Mouse (Mus musculus) thymus, postnatal 10 days (tissue): ENCODE measurements around the gene Msi2.

Experiments
- DNase-seq, 2 experiments: peaks; one replicate each; pipeline ENCODE4 v3.0.0; 2021; ENCODE audit warnings: low spot score in 2 of 2

The Msi2 gene

DNA sequence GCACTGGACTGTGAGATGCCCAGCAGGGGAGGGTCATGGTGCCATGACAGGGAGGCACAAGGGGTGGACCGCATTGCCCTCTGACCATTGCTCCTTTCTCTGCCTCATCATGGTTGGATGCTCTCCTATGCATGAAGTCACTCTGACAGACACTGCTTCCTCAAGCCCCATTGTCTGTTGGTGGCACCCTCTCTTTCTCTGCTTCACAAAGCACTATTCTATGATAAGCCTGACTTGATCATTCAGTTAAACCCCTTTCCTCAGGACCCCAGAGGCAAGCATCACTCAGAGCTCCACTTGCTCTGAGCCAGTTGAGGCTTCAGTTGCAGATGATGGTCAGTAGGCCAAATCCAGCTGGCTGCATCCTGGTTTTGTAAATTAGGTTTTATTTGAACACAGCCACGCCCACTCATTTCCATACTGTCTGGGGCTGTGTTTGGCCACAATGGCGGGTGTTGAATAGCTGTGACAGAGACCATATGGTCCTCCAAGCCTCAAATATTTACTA is 311.9 kb downstream of the Msi2 start:
- DNase-seq: no peak

DNA sequence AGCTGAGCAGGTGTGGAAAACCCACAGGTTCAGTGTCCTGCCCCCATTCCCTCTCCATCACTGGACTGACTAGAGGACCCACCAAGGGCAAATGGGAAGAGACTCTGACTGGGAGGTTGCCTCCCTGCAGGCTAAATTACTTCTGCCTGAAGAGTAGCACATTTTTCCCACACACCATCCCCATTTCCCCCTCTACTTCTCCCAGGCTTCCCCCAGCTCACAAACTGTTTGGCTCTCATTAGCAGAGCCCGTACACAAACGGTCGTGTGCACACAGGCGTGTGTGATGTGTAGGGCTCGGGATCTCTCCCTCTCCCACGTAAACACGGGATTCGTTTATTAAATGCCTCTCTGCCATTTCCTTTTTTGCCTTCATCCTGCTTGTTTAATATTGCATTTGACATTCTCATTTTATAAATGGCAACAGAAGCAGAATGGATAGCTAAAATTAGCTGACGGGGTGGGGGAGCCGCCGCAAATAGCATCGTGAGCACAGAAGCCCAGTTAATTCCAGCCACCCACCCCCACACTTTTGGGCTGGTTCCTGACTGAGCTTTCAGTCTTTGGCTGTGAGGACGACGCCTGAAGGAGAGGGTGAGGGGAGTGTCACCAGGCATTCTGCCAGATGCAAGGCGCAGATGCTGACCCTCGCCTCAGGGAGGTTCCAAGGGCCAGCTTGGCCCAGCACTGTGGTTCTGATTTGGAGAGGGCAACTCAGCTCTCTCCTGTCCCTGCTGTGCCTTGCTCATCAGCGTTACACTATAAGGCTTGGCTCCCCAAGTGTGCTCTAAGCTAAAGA is 313.3 kb downstream of the Msi2 start:
- no peak for DNase-seq

DNA sequence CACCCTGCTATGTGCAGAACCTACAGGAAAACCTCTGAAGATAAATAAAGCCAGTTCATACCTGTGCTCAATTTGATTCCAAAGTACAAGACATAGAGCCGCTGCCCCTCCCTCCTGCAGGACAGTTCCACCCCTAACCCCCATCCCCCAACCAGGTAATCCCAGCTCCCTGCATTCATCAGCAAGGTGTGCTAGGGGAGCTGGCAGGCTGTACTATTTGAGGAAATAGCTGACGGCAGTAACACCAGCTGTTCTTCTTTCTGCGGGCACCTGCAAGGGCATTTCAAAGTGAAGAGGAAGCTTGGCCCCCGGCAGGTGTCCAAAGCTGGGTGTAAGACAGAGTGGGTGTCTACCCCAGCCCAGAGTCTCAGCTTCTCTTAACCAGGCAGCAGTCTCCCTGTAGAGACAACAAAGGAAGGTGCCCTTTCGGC is 314.1 kb downstream of the Msi2 start:
- peak; percentile 12 to 17 for DNase-seq

DNA sequence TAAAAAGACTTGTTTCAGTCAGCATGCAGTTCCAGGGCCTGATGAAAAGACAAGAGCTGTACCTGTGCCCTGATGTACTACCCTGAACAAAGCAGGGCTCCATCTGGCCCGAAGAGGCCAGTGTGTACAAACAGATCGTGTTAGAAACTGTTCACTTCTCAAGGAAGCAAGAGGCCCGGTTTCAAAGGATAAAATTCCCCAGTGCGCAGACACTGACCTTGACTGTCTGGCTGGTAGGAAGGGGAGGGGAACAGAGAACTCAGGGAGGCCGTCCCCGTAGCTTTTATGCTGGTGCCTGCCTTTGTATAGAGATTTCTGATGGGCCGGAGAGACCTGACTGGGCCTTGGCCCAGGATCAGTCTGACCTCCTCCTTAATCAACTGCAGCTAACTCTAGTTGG is 316.0 kb downstream of the Msi2 start:
- no peak for DNase-seq

DNA sequence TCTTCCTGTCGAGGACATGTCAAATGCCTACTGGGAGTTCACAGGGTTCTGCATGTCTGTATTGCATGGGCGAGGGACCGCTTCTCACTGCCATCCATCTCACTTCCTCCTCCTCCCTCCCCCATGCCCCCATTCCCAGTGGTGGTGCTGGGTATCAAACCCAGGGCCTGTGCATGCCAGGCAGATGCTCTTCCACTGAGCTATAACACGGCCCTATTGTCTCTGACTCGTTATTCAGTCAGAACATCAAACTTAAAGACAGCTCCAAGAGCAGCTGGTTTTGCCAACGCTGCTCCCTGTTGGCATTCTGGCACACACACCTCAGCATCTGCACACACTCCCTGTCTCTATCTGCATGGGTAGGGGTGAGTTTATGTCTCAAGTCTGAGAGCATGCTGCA is 317.0 kb downstream of the Msi2 start:
- no peak for DNase-seq

DNA sequence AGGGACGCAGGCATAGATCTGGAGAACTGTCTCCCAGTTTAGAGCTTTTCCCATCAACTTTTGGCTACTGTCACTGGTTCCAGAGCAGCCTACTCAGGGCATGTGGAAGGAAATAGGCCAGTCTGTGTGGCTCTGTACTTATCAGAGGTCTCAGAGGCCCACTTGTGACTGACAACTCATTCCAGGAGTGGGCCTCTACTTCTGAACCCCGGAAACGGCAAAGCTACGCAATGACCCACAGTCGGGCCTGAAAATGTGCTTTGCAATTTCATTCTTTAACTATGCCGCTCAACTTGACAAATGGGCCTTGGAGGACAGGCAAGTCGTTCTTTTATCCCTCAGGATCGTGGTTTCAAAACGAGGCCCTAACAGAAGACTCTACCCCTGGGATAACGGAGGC is 317.4 kb downstream of the Msi2 start:
- no peak for DNase-seq

DNA sequence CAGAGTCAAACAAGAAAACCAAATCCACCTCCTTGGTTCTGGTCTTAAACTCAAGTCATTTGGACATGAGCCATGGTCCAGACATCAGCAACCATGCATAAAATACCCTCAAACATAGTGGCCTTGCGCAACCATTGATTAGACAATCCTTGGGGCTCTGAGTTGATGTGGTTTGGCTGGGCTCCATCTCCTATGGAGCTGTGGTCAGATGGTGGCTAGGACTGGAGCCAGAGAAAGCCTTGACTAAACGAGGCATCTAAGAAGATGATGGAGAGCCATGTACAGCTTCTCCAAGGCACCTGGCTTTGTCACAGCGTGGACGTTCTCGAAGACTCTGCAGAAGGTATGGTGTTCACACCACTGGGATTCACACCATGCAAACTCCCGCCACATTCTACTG is 318.1 kb downstream of the Msi2 start:
- DNase-seq: no peak

DNA sequence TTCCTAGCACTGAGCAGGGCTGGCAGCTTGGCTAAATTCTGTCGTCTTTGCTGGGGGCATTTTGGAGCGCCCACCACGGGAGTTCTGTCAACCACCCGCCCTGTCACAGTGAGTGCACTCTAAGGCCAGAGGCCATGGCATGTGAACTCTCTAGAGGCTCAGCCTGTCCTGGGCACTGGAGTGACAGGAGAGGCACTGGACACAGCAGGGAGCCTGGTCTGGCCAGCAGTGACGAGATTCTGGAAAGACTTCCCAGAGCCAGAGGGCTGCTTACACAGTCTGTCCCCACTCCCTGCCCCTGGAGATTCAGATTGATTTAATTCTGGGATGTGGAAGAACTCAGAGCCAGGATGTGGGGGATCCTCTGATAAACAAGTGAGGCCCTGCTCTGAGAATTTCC is 318.9 kb downstream of the Msi2 start:
- no peak for DNase-seq

DNA sequence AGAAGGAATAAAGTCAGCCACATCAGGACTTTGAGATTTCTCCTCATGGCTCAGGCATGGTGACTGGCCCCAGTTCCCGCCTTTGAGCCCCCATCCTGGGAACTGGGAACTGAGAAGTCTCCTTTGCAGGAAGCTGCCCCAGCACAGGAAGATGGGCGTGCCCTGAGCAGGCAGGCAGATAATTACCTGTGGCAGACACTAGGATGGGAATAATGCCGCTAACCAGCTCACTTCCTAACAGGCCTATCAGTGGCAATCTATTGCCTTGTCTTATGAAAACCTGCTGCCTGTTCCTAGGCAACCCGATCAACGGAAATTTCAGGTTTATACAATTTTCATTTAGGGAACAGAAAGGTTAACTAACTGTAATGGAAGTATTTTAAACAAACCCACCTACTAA is 319.3 kb downstream of the Msi2 start:
- no peak for DNase-seq

DNA sequence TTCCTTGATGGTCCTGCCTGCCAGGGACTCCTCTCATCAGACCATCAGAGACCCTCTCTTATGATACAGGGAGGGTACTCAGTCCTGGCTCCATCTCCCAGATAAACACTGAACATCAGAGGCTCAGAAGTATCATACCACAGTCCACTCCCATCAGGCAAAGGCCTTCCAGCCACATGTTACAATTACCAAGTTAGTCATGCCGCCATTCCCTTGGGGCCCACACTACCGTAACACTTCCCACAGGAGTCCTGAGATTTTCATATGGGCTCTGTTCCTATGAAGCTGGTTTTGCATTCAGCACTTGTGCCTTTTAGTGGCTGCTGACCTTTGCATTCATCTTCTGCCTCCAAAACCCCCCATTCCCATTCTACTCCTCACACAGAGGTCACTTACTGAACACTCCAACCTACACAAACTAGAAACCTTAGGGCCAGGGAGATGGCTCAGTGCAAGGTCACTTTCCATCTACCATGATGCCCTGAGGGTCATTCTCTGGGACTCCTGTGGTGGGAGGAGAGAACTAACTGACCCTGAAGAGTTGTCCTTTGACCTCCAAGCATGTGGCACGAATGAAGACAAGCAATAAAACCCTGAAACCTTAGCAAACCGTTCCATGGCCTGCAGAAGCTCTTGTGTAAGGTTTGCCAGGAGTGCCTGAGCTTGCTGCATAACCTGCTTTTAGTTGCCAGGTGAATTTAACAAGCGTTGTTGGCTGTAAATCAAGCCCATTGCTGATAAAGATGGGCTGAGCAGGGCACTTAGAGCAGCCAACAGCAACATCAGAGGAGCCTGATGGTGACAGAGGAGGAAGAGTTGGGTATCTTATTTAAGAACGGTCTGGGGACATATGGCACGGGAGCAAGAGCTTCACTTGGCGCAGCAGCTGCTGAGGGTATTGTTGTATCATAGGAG is 323.0 kb downstream of the Msi2 start:
- DNase-seq: no peak

DNA sequence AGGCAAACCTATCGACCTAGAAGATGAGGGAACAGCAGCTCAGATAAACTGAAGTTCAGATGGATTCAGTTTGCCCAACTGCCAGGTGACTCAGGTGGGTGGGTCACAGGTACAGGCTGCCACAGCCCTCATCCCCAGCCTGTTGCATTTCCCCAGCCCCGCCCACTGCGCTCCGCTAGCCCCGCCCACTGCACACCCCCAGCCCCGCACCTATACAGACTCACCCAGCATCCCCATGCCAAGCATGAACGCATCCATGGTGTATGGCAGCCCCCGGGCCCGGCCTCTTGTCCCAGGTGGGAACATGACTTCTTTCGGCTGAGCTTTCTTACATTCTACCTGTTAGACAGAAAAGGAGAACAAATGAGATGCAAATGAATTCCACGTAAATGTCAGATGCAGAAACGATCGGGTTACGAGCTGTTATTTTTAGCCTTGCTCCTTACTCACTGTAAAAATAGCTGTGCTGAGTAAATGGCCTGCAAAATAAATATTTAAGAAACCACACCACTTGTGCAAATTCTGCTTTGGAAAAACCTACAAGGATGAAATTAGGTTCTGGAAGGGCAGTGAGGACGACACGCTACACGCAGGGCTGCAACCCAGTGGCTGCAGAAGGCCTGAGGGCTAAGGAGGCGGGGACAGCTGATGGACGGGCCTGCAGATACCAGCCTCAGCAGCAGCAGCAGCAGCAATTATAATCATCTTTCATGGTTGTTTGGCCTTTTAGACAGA is 323.8 kb downstream of the Msi2 start:
- DNase-seq: no peak

DNA sequence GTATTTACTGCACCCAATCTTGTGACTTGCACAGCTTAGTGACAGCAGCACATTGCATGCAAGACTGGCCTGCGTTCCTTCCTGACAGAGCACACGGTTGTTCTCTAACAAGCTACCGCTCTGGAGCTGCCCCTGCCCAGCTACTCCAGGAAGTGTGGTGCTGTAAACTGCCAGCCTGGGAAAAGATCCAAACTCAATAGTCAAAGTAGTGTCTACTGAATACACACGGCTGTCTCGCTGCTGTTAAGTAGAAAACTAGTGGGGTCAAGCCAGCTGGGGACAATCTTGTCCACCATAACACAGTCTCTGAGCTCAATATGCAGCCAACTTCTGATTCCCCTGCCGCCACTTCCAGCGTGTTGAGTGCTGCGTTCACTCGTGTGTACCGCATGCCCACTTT is 325.6 kb downstream of the Msi2 start:
- no peak for DNase-seq

DNA sequence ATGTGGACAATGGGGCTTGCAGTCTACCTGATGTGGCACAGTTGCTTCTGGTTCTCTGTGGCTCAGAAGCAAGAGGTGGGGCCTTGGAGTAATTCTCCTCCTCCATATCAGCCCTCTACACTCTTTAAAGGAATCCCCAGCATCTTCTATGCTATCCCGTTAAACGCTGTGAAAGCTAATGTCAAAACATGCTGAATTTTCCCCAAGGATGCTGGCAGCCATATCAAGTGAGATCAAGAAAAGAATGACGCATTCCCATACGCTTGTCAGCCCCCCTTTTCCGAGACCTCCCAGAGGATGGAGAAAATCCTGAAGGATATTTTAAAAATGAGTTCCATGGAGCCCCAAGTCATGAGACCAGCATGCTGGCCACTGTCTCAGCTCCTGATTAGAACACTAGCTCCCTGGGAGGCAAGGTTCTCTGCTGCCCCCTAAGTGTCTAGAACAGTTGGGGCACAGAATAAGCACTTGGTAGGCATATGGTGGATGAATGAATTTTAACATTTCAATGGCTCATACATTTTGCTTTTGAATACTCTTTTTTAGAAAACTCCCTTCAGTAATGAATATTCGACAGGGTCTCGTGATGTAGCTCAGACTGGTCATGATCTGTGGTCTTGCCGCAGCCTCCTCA is 327.0 kb downstream of the Msi2 start:
- DNase-seq: no peak

DNA sequence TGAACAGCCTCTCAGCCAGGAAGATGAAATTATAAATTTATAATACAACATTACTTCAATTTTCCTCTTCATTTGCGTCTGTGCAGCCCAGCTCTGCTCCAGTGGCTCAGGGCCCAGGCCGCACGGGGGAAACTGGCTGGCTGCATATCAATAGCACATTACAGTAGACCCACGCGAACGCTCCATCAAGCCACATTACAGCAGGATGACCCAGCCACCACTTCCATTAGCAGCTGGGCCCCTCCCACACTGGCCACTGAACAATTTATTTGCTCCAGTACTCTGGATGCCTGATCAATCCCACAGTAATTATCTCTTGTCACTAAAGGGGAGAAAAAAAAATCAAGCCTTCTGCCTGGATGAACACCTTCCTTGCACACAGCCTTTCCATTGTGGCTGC is 328.8 kb downstream of the Msi2 start:
- no peak for DNase-seq

DNA sequence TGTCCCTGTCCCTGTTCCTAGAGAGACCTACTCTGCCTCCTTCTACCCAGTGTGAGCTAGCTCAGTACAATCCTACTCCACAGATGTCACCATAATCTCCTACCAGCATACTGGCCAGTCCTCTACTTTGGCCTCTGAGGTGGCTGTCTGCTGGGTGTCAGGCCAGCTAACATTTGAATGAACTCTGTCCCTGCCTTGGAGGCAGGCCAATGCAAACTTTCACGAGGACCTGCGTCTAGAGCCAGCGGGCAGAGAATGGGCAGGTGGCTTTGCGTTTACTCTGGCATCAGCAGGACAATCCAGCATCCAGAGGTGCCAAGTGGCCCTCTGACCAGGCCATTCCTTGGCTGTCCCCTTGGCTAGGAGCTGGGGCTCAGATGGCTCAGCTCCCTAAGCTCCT is 331.4 kb downstream of the Msi2 start:
- DNase-seq: no peak

DNA sequence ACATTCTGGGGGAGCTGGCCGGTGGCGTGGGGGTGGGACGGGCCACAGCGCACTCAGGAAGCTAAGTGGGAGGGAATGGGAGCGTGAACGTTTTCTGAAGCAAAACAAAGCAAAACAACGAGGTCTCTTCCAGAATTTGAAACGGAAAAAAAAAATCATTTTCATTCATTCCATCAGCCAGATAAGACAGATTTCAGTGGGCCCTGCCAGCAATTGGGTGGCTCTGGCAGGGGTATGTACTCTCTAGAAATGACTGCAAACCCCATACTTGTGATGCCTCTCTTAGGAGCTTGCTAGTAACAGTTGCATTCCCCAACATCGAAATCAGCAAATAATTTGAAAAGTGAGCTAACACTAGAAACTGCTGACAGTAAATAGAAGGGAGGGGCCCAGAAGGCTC is 335.9 kb downstream of the Msi2 start:
- no peak for DNase-seq

DNA sequence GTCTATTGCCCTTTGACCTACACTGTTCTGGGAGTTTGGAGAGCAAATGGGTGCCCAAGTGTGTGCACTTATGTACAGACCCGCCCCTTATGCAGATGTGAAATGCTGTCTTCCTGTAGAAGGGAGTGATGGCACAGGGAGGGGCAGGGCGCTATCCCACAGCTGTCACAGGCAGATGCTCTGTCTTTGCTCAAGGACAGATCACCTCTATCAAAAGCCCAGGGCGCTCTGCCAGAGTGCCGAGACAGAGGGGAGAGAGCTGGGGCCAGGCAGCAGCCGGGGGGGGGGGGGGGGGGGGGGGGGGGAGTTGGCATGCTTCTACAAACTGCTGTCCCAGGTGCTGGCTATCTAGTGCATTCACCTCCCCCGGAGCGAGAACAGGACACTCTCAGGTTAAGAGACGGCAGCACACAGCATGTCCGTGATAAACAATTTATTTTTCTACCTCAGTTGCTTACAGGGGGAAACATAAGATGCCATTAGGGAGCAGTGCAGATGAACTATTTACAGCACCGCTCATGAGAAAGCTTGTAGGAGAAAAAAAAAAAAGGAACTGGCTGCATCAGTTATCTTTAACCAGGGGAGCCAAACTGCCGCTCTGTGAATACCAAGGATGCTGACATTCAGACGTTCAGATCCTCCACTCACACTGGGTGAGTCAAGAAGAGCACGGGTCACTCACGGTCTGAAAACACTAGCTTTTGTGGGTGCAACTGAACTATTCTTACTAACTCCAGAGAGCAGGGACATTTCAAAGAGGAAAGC is 337.0 kb downstream of the Msi2 start:
- no peak for DNase-seq

DNA sequence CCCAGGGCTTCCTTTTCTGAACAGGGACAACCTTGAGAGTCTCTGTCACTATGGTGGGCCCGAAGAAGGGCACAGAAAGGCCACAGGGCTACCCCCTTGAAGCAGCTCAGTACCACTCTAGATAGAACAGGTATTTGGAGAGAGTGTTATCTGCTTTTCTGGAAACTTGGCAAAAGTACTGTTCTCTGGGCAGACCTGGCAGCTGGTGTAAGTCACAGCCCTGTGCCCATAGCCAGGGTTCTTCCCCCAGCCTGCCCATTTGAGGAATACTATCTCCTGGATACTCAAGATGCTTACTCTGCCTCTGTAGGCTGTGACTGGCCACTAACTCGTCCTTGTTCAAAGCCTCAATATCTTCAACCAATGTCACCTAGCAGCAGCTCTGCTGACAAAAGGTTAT is 338.7 kb downstream of the Msi2 start:
- no peak for DNase-seq

DNA sequence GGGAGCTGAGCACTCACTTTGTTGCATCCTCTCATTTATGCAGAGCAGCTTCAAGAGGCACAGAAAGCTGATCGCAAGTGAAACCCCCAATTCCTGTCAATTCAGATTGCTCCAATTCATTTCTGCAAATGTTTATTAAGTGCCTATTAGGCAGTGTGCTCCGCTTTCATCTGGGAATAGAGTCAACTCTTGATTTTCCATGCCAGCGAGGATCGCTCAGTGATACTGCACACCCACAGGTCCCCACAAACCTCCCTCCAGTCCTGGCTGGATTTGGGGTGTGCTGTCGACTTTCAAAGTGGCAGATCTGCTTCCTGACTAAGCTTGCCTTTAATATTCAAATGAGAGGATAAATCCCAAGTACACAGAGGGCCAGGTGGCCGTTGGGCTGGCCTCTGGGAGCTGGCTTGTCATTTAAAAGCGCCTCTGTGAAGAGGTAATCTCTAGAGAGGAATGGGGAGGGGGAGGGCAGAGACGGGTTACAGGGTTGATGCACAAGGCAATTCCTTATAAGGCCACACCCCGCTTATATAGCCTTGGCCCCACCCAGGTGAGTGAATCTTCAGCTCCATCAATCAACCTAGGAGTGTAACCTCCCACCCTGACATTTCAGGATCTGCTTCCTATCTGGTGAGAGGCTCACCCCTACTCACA is 339.5 kb downstream of the Msi2 start:
- no peak for DNase-seq

DNA sequence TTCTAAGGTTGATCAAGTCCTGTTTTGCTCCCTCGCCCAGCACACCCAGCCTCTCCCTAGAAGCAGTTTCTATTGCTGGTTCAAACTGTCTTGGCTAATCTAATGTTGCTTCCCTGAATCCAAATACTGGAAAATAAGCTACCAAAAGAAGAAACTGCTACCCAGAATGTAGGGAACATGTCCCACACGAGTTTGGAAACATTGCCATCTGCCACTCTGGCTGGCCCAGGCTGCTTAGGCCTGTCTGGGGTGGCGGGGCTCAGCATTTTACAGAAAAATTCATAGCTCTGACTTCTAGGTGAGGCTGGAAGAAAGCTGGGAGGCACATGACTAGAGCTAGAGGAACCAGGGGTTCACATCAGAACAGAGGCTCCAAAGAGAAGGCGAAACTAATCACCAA is 345.7 kb downstream of the Msi2 start:
- DNase-seq: no peak
